Mouse (Mus musculus): ENCODE measurements around the gene Zfp446.

GRCm38 (mm10) chr7:12992222-12992621 lies 14.6 kb downstream of the Zfp446 start:
- TF ChIP-seq POLR2A (IDR thresholded peaks at IDR 0.05; ENCODE audit: control insufficient read depth, low read depth, low read length) (no peak), CTCF (IDR thresholded peaks at IDR 0.05; ENCODE audit: control insufficient read depth, insufficient read depth, insufficient replicate concordance, low read depth, low read length) (no peak)
